Mouse (Mus musculus): ENCODE data around the gene Ndc1. TPM values are rescaled to one million over a fixed set of nuclear protein-coding genes. Genes with fewer than 3 reads are reported as not detected.

Ndc1 gene
- polyA plus RNA-seq, 2 experiments = 9.6 to 17.2 TPM

GRCm38 (mm10) chr4:107452266-107453015 lies 84.9 kb downstream of the Ndc1 start:
- DNase-seq (ENCODE audit: low read depth in 3 of 3, low spot score in 3 of 3) = no peak
- no peaks in the 10 kb centered on the region for H3K27me3 ChIP-seq (ENCODE audit: control insufficient read depth, insufficient read depth, low read length)
- peaks cover 4 to 6% of the 10 kb centered on the region in 2 experiments; a peak in 3 of 4 replicates for H3K4me1 ChIP-seq (replicated peaks; ENCODE audit: control insufficient read depth in 2 of 2, insufficient read depth in 2 of 2, low read length in 1 of 2)
- H3K27ac ChIP-seq = no peak overlapping the region
- no peak overlapping the region for H3K4me2 ChIP-seq (ENCODE audit: low read depth)
- H3K9ac ChIP-seq (replicated peaks) = no peak overlapping the region
- 70% methylated on average over 18 of the region's 18 CpGs for WGBS (ENCODE audit: insufficient replicate concordance)
- no peak overlapping the region for H3K4me3 ChIP-seq (ENCODE audit: insufficient read depth in 1 of 2, low read depth in 2 of 2, low read length in 2 of 2)
- H3K9me3 ChIP-seq (ENCODE audit: control insufficient read depth, low read length) = no peaks in the 10 kb centered on the region
- TF ChIP-seq EP300 (IDR thresholded peaks at IDR 0.05; ENCODE audit: low read depth) (no peak), CTCF (IDR thresholded peaks at IDR 0.05; ENCODE audit: low read depth) (no peak; the same call in 1 of the 2 replicates)
- no peak for ATAC-seq (ENCODE audit: insufficient read depth)
- H3K36me3 ChIP-seq (replicated peaks; ENCODE audit: control insufficient read depth, insufficient read depth, low read depth) = no peaks in the 10 kb centered on the region

DNA sequence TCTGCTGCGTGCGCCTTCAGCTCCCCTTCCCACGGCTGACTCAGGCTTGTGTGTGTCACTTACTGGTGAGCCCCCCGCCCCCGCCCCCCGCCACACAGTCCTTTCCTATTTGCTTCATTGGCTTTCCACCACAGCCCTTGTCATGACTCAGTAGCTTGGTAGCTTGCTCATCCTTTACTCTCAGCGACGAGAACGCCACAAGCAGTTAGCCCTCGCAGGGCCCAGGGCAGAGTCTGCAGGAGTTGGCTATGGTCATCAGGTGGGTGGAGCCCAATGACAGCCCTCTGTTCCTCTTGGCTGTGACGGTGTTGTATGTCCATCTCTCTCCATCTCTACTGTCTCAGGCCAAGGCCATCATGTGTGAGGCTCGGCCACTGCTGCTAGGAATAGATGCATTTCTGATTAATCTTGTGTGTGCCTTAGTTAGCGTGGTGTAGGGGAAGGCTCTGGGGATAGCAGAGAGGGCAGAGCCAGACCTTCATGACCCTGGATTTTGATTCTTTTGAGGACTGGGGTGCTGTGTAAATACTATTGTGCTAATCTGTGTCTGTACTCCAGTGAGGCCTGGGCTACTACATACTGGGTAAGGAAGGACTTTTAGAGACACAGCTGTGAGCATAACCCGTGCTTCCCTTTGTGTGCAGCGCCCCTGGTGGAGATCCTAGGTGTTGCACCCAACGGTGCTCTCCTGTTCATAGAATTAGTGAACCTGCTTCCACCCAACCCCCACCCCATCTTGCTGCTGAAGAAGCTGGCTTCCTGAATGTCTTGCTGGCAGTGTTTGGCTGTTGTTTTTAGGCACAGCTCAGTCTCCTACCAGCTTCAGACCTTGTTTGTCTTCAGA lies 85.8 kb downstream of the Ndc1 start:
- peak; percentile 96 for TF ChIP-seq CTCF (IDR thresholded peaks at IDR 0.05; ENCODE audit: low read depth)
- no peak for TF ChIP-seq EP300 (IDR thresholded peaks at IDR 0.05; ENCODE audit: low read depth)
- H3K9me3 ChIP-seq (ENCODE audit: control insufficient read depth, low read length) = no peaks in the 10 kb centered on the region
- H3K4me1 ChIP-seq (replicated peaks; ENCODE audit: control insufficient read depth in 2 of 2, insufficient read depth in 2 of 2, low read length in 1 of 2) = peaks cover 13 to 14% of the 10 kb centered on the region in 2 experiments
- H3K27ac ChIP-seq = no peak overlapping the region
- no peak overlapping the region for H3K4me2 ChIP-seq (ENCODE audit: low read depth)
- H3K27me3 ChIP-seq (ENCODE audit: control insufficient read depth, insufficient read depth, low read length) = no peaks in the 10 kb centered on the region
- ATAC-seq (ENCODE audit: insufficient read depth) (peak; percentile 36; the same call in 1 of the 2 replicates), DNase-seq (ENCODE audit: low read depth in 3 of 3, low spot score in 3 of 3) (peak; percentile 59 to 69 (median 69))
- no peaks in the 10 kb centered on the region for H3K36me3 ChIP-seq (replicated peaks; ENCODE audit: control insufficient read depth, insufficient read depth, low read depth)
- WGBS (ENCODE audit: insufficient replicate concordance) = 52% methylated on average over 16 of the region's 16 CpGs
- no peak overlapping the region for H3K9ac ChIP-seq (replicated peaks)
- no peak overlapping the region for H3K4me3 ChIP-seq (ENCODE audit: insufficient read depth in 1 of 2, low read depth in 2 of 2, low read length in 2 of 2)

DNA sequence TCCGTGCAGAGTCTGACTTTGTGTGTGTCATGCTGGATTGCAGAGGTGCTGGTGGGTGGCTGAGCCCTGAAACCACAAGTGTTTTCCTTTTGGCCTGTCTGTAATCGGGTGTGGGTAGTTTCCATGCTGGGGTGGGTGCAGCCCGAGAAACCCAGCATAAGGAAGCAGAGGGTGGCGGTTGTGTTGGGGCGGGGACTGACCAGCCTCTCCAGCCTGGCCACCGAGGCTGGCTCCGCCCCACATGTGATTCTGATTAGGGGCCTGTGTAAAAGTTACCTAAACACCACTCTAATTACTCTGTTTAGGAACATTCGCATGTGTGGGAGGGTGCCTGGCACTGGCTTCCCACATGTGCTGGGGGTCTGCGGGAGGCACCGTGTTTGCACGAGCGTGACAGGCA lies 90.0 kb downstream of the Ndc1 start:
- no peaks in the 10 kb centered on the region for H3K27me3 ChIP-seq (ENCODE audit: control insufficient read depth, insufficient read depth, low read length)
- H3K9ac ChIP-seq (replicated peaks) = no peak overlapping the region; the same call in 1 of the 2 replicates
- peaks cover 23 to 30% of the 10 kb centered on the region in 2 experiments for H3K4me1 ChIP-seq (replicated peaks; ENCODE audit: control insufficient read depth in 2 of 2, insufficient read depth in 2 of 2, low read length in 1 of 2)
- H3K4me2 ChIP-seq (ENCODE audit: low read depth) = peak overlapping the region; percentile 37
- peak overlapping the region; percentile 67 for H3K27ac ChIP-seq
- TF ChIP-seq CTCF (IDR thresholded peaks at IDR 0.05; ENCODE audit: low read depth) = no peak
- ATAC-seq (ENCODE audit: insufficient read depth) (peak; percentile 44; the same call in 1 of the 2 replicates), DNase-seq (ENCODE audit: low read depth in 3 of 3, low spot score in 3 of 3) (peak in 2 of 3 experiments; percentile 36 to 47)
- H3K9me3 ChIP-seq (ENCODE audit: control insufficient read depth, low read length) = no peaks in the 10 kb centered on the region
- WGBS (ENCODE audit: insufficient replicate concordance) = 35% methylated on average over 12 of the region's 12 CpGs
- no peaks in the 10 kb centered on the region for H3K36me3 ChIP-seq (replicated peaks; ENCODE audit: control insufficient read depth, insufficient read depth, low read depth)
- no peak overlapping the region for H3K4me3 ChIP-seq (ENCODE audit: insufficient read depth in 1 of 2, low read depth in 2 of 2, low read length in 2 of 2)

DNA sequence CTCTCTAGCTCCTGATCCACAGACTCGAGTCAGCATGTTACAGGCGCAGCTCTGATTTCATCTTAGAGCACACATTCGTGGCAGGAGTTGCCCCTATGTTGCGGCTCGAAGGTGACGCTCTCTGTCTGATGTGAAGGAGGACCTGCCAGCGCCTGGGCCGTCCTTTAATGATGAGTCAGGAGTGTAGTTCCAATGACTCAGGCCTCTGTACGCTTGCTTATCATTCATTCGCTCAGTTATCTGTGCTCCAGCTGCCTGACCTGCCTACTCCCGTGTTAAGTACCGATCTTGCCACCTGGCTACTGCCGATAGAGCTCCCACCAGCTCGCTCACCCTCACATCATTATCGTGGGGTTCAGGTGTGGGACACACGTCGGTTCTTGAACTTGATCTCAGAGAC lies 91.3 kb downstream of the Ndc1 start:
- 29% methylated on average over 17 of the region's 17 CpGs for WGBS (ENCODE audit: insufficient replicate concordance)
- H3K4me1 ChIP-seq (replicated peaks; ENCODE audit: control insufficient read depth in 2 of 2, insufficient read depth in 2 of 2, low read length in 1 of 2) = peaks cover 23 to 30% of the 10 kb centered on the region in 2 experiments
- DNase-seq (ENCODE audit: low read depth in 3 of 3, low spot score in 3 of 3) (peak; percentile 79 to 89 (median 85)), ATAC-seq (ENCODE audit: insufficient read depth) (peak; percentile 95)
- no peak overlapping the region for H3K9ac ChIP-seq (replicated peaks)
- peak overlapping the region; percentile 70 for H3K27ac ChIP-seq
- no peaks in the 10 kb centered on the region for H3K9me3 ChIP-seq (ENCODE audit: control insufficient read depth, low read length)
- no peaks in the 10 kb centered on the region for H3K36me3 ChIP-seq (replicated peaks; ENCODE audit: control insufficient read depth, insufficient read depth, low read depth)
- H3K4me3 ChIP-seq (ENCODE audit: insufficient read depth in 1 of 2, low read depth in 2 of 2, low read length in 2 of 2) = peak overlapping the region in 1 of 2 experiments; percentile 8; a peak in 1 of 4 replicates
- no peak for TF ChIP-seq CTCF (IDR thresholded peaks at IDR 0.05; ENCODE audit: low read depth)
- peak; percentile 94 for TF ChIP-seq EP300 (IDR thresholded peaks at IDR 0.05; ENCODE audit: low read depth)
- peak overlapping the region; percentile 47 for H3K4me2 ChIP-seq (ENCODE audit: low read depth)
- no peaks in the 10 kb centered on the region for H3K27me3 ChIP-seq (ENCODE audit: control insufficient read depth, insufficient read depth, low read length)

DNA sequence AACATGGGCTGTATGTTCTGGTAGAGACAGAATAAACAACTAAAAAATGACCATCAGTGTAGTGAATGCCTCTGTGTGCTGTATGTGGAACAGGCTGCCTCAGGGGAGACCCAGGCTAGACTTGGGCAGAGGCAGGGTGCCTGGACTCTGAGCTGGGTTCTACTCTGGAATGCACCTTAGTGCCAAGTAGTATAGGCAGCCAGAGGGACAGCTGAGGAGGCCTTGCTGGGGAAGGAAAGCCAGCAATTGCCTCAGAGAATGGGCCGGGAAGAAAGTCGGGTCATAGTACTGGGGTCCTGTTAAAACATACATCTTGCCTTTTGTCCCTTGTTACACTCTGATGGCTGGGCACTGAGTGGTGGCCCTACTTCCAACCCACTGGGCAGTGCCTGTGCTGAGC lies 91.9 kb downstream of the Ndc1 start:
- H3K9me3 ChIP-seq (ENCODE audit: control insufficient read depth, low read length) = no peaks in the 10 kb centered on the region
- peak overlapping the region in 1 of 2 experiments; percentile 8; a peak in 1 of 4 replicates for H3K4me3 ChIP-seq (ENCODE audit: insufficient read depth in 1 of 2, low read depth in 2 of 2, low read length in 2 of 2)
- H3K4me1 ChIP-seq (replicated peaks; ENCODE audit: control insufficient read depth in 2 of 2, insufficient read depth in 2 of 2, low read length in 1 of 2) = peaks cover 23 to 30% of the 10 kb centered on the region in 2 experiments
- TF ChIP-seq EP300 (IDR thresholded peaks at IDR 0.05; ENCODE audit: low read depth) = no peak
- no peak for TF ChIP-seq CTCF (IDR thresholded peaks at IDR 0.05; ENCODE audit: low read depth)
- WGBS (ENCODE audit: insufficient replicate concordance) = 81% methylated on average over 2 of the region's 2 CpGs
- no peaks in the 10 kb centered on the region for H3K27me3 ChIP-seq (ENCODE audit: control insufficient read depth, insufficient read depth, low read length)
- H3K36me3 ChIP-seq (replicated peaks; ENCODE audit: control insufficient read depth, insufficient read depth, low read depth) = no peaks in the 10 kb centered on the region
- peak overlapping the region; percentile 70 for H3K27ac ChIP-seq
- H3K9ac ChIP-seq (replicated peaks) = peak overlapping the region; percentile 45
- peak overlapping the region; percentile 47 for H3K4me2 ChIP-seq (ENCODE audit: low read depth)
- DNase-seq (ENCODE audit: low read depth in 3 of 3, low spot score in 3 of 3) (no peak), ATAC-seq (ENCODE audit: insufficient read depth) (peak; percentile 31; the same call in 1 of the 2 replicates)

Data from liver, embryonic 14.5 days (tissue).